Mouse (Mus musculus) adrenal gland, postnatal 36 days (tissue): ENCODE results near the gene Tagap. TPM values are rescaled to one million over a fixed set of nuclear protein-coding genes. Genes with fewer than 3 reads are reported as not detected.

Source experiments
- DNase-seq, 2 experiments: peaks; one replicate each; pipeline ENCODE4 v3.0.0; 2021; ENCODE audit warnings: mixed read lengths in 1 of 2
- long read RNA-seq, 2 experiments: library from polyadenylated mRNA; stranded (forward); transcript quantifications; one replicate each; pipeline ENCODE4 v2.0.0; 2021; ENCODE audit warnings: borderline sequencing depth in 2 of 2
- total RNA-seq, 2 experiments: library from RNA; stranded (reverse); gene quantifications; 2 replicates each; pipeline ENCODE4 v1.2.3; 2021

Tagap gene
- 1 to 10 TPM; 4.8 to 6.7 TPM for total RNA-seq
- long read RNA-seq, experiment 1, partial matches to known transcripts, result 0 of 4 reads
- long read RNA-seq, experiment 1, other reads (novel, unspliced or antisense), result 2 of 4 reads
- long read RNA-seq, experiment 2, partial matches to known transcripts, result 0 of 2 reads
- long read RNA-seq, experiment 2, other reads (novel, unspliced or antisense), result 1 of 2 reads

GRCm38 (mm10) chr17:7925413-7926160 lies at the start of gene Tagap:
TSS of gene Tagap (plus strand) at chr17:7926000.
- DNase-seq, result no peak

GRCm38 (mm10) chr17:7876541-7876940 lies 49.3 kb upstream of the Tagap start:
- no peak for DNase-seq

GRCm38 (mm10) chr17:7877191-7877764 lies 48.5 kb upstream of the Tagap start:
- no peak for DNase-seq

GRCm38 (mm10) chr17:7877878-7878277 lies 47.9 kb upstream of the Tagap start:
- no peak for DNase-seq

- no peak for DNase-seq
These were observed 46.3 kb upstream of the Tagap start for GRCm38 (mm10) chr17:7879529-7879928.

- no peak for DNase-seq
These were observed 42.7 kb upstream of the Tagap start for GRCm38 (mm10) chr17:7883126-7883525.

GRCm38 (mm10) chr17:7884606-7885005 lies 41.2 kb upstream of the Tagap start:
- no peak for DNase-seq

- no peak for DNase-seq
These were observed 38.6 kb upstream of the Tagap start for GRCm38 (mm10) chr17:7887071-7887815.

- DNase-seq, result no peak
These were observed 37.5 kb upstream of the Tagap start for GRCm38 (mm10) chr17:7888291-7888690.

GRCm38 (mm10) chr17:7889026-7889425 lies 36.8 kb upstream of the Tagap start:
- DNase-seq, result no peak

- DNase-seq, result no peak
These were observed 33.1 kb upstream of the Tagap start for GRCm38 (mm10) chr17:7892676-7893075.

- no peak for DNase-seq
These were observed 31.7 kb upstream of the Tagap start for GRCm38 (mm10) chr17:7894094-7894493.

GRCm38 (mm10) chr17:7896047-7896635 lies 29.7 kb upstream of the Tagap start:
- no peak for DNase-seq

- no peak for DNase-seq
These were observed 28.7 kb upstream of the Tagap start for GRCm38 (mm10) chr17:7897120-7897519.

GRCm38 (mm10) chr17:7897756-7898155 lies 28.0 kb upstream of the Tagap start:
- no peak for DNase-seq

- DNase-seq, result peak; percentile 65 to 73
These were observed 26.6 kb upstream of the Tagap start for GRCm38 (mm10) chr17:7899233-7899632.

- DNase-seq, result peak; percentile 44 to 51
These were observed 25.8 kb upstream of the Tagap start for GRCm38 (mm10) chr17:7899961-7900360.

GRCm38 (mm10) chr17:7901536-7901935 lies 24.3 kb upstream of the Tagap start:
- DNase-seq, result no peak

- DNase-seq, result no peak
These were observed 23.4 kb upstream of the Tagap start for GRCm38 (mm10) chr17:7902362-7902761.

- DNase-seq, result no peak
These were observed 20.8 kb upstream of the Tagap start for GRCm38 (mm10) chr17:7904992-7905391.

GRCm38 (mm10) chr17:7905936-7906685 lies 19.7 kb upstream of the Tagap start:
- no peak for DNase-seq
